Mouse (Mus musculus) 416B (cell line): ENCODE results near the gene Rara.
"Not testable (repeated sequence)": the region's sequence is repeated elsewhere in the genome, so short reads cannot be mapped to it uniquely, and the experiment has no call there.

ENCODE experiments used
- DNase-seq: peaks from one replicate; pipeline ENCODE4 v3.0.0; 2011; ENCODE audit warnings: low read depth

Rara gene

GRCm38 (mm10) chr11:98927438-98928076, at the start of gene Rara:
Gene Rara (plus strand): TSS chr11:98927818.
- no peak for DNase-seq

- DNase-seq, result no peak
These were observed 39.9 kb upstream of the Rara start for GRCm38 (mm10) chr11:98887703-98888102.

GRCm38 (mm10) chr11:98889077-98889476, 38.5 kb upstream of the Rara start:
- DNase-seq, result peak; percentile 32

- DNase-seq, result no peak
These were observed 37.6 kb upstream of the Rara start for GRCm38 (mm10) chr11:98889977-98890376.

GRCm38 (mm10) chr11:98892426-98892825, 35.2 kb upstream of the Rara start:
- no peak for DNase-seq

DNA sequence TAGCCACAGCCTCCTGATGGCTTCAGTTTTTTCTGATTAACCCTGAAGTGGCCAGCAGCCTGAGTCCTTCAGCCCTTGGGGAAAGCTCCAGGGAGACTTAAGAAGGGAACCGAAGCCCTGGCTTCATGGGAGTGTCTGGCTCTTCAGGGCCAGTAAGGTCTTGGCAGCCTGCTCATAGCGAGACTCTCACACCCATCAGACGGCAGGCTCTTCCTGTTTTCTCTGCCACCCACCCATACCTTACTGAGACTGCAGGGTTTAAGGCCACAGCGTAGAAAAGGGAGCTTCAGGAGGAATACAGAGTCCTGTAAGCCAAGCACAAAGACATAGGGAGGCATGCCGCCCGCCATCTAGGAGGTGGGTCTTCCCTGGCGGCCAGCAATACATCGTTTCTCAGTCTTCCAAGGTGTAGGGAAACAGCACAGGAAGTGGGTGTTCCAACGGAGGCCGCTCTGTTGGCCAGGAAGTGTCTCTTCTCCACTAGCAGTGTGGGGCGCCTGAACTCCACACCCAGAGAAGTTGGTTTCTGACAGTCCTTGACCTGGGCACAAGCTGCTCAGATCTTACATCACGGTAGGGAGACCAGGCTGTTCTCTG, 27.0 kb upstream of the Rara start:
- no peak for DNase-seq

DNA sequence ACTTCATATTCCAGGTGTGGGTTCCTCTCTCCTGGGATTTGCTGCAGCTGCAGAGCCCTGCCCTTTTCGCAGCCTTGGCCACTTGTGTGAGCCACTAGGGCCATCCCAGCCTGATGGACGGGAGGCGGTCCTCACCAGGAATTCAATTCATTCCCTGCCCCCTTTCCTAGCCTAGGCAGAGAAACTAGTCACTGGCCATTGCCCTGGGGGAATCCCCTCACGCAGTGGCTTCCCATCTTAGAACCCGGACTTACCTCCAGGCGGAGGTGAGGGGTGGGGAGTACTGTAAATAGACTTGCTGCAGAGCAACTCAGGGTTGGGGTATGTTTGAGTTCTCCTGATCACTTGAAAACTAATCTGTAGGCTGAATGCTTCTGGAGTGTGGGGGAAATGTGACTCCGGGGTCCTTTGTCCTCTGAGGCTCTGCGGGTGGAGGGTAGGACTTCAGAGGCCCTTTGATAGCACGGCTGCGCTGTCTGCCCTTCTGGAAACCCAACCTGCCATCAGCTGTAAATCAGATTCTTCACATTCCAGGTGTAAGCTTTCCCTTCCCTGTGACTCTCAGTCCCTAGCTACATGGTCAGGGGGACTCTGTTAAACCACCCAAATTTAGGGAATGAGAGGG, 24.9 kb upstream of the Rara start:
- no peak for DNase-seq

DNA sequence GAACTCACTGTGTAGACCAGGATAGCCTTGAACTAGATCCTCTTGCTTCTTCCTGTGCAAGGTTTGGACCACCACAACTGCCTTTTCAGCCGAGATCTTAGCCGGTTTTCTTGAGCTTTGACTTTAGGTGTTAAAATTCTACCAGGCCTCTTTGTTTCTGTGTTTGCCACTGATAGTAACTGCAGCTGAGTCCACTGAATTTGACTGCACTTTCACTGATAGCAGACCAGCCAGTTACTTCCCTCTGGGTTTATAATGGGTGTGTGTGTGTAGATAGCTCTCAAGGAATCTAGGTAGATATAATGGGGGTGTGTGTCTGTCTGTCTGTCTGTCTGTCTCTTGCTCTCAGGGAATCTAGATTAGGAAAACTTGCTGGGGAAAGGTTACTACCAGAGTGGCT, 23.0 kb upstream of the Rara start:
- no peak for DNase-seq

DNA sequence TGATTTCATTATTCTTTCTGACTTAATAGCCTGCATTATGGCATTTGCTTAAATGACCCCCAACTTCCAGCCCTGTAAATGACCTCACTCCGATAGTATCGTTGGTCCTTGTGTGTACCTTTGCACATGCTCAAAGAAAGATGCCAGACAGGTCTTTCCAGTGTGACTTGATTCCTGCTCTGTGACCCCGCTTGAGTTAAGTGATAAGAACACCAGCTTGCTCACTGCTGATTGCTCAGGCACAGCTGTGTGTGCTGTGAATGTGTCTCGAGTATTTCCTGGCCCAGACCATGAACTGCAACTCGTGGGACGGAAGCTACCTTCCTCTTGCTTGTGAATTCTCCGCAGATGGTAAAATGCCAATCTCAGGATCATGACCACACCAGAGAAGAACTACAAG, 22.6 kb upstream of the Rara start:
- no peak for DNase-seq

DNA sequence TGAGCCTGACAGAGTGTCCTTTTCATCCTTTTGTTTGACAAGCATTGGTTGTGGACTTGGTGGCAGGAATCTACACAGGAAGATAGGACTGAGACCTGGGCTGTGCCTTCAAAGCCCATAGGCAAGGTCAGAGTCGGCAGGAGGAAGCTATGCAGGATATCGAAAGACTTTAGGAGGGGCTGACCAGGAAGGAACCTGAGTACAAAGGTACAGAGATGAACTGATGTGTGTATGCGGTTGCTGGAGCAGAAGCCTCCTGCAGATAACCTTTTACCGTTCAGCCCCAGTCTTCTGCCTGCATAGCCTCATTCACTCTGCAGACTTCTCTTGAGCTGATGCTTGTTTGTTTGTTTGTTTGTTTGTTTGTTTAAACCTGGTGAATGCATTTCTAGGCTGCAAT, 22.0 kb upstream of the Rara start:
- no peak for DNase-seq

GRCm38 (mm10) chr11:98907063-98907436, 20.6 kb upstream of the Rara start:
- DNase-seq, result no peak

- peak; percentile 99 for DNase-seq
These were observed 20.0 kb upstream of the Rara start, which contains the start of gene Cdc6 for GRCm38 (mm10) chr11:98907437-98908173. Gene Cdc6 (plus strand): TSS chr11:98907801.

GRCm38 (mm10) chr11:98909654-98910053, 18.0 kb upstream of the Rara start:
- peak; percentile 85 for DNase-seq

- no peak for DNase-seq
These were observed 17.2 kb upstream of the Rara start for GRCm38 (mm10) chr11:98910415-98910814.

- DNase-seq, result no peak
These were observed 16.1 kb upstream of the Rara start for GRCm38 (mm10) chr11:98911498-98911897.

DNA sequence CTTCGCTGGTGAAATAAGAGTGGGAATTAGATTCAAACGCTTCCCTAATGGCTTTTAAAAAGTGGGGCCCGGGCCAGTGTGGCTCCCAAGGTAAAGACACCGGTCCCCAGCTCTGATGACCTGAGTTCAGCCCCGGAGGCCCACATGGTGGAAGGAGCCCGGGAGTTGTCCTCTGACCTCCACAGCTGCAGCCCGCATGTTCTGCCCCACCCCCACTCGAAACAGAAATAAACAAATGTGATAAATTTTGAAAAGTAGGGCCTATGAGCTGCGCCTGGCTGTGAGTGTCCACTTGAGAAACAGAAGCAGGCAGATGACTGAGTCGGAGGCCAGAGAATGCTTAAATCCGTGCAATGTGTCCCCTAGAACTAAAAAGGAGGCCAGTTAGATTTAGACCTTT, 13.4 kb upstream of the Rara start:
- no peak for DNase-seq

- peak; percentile 71 for DNase-seq
These were observed 11.2 kb upstream of the Rara start for GRCm38 (mm10) chr11:98916376-98916775.

- DNase-seq, result peak; percentile 71
These were observed 10.1 kb upstream of the Rara start for GRCm38 (mm10) chr11:98917428-98918005.

GRCm38 (mm10) chr11:98918231-98918630, 9.4 kb upstream of the Rara start:
- DNase-seq, result peak; percentile 96

DNA sequence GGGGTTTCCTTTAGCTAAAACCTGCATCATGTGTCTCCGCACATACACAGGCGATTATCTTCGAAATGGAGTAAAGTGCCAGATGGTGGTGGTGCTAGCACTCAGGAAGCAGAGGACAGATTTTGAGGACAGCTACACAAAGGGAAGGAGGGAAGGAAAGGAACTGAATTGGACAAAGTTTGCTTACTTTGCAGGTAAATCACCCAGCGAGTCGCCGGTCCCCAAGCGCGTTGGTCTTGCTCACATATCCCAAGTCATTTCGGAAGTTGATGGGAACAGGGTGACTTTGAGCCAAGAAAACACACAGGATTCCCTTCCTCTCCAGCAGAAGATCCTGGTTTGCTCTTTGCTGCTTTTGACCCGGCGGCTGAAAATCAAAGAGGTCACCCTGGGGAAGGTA, 8.6 kb upstream of the Rara start:
- no peak for DNase-seq

DNA sequence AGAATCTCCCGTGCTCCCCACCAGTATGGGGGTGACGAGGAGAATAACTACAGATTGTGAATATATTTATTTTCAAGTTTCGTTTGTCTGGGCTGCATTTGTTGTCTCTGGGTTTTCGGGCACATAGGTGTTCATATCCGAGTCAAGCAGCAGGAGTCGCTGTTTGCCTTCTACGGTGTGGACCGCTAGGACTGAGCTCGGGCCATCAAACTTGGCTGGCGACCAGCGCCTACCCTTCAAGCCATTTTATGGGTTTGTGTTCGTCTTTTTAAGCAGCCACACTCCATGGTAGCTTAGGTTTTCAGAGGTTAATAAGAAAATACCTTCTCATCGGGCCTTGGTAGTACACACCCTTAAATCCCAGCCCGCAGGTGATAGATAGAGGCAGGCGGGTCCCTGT, 5.8 kb upstream of the Rara start:
- not testable (repeated sequence) for DNase-seq

- peak; percentile 49 for DNase-seq
These were observed 5.3 kb upstream of the Rara start for GRCm38 (mm10) chr11:98922307-98922706.
